Mouse (Mus musculus) retina, embryonic 14.5 days (tissue): ENCODE results near the gene Gm10974.
A peak's percentile ranks its signal among the peaks of the same experiment; 100 is the strongest.

Experiments used
- DNase-seq: peaks from one replicate; pipeline ENCODE4 v3.0.0-alpha.2; 2015; ENCODE audit warnings: low spot score

Gm10974 gene

DNA sequence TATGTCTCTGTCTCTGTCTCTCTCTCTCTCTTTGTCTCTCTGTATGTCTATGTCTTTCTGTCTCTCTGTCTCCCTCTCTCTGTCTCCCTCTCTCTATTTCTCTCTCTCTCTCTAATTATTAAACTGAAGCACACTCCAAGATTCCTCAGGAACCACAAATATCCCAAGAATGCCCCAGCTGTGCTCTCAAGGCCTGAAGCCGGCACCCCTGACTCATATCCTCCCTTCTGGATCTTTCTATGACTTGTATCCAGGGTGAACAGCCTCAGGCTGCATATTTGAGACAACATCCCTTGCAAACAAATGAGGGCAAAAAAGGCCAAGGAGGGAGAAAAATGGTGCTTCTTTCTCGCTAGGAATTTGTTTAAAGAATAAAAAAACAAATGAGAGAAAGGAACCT, at the start of gene Gm10974:
Gene Gm10974 (plus strand): TSS at position 2 of the 400 bp plus-strand sequence.
- DNase-seq = no peak

DNA sequence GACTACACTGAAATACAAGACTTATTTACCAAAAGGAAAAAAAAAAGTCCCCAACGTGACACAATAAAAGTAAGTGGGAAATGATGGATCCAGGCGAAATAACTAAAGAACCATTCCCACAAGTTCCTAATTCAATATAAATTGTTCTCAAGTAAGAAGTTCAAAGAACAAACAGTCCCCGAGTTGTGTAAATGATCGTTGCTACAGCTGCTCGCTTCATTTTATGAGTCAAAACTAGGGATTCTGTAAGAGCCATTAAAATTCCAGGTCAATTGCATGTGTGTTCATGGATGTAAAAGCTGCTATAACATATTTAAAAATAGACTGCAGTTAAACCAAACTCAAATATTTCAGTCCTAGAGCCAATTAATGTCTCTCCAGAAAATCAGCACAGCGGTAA, 47.6 kb upstream of the Gm10974 start:
- DNase-seq = no peak

DNA sequence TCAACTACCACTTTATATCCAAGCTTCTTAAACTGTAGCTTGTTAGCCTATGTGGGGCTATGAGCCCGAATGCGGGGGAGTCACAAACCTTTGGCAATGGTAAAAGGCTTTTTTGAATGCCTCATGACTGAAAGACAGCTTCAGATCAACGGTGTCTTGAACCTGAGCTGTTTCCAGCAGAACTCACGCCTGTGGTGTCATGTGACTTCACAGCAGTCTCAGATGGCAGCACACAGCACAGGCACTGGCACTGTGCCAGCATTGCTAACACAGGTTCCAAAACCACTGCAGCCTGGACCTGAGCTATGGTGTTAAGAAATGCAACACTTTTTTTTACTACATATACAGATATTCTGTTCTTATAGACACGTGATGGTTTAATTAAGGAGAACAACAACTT, 44.7 kb upstream of the Gm10974 start:
- DNase-seq = no peak

DNA sequence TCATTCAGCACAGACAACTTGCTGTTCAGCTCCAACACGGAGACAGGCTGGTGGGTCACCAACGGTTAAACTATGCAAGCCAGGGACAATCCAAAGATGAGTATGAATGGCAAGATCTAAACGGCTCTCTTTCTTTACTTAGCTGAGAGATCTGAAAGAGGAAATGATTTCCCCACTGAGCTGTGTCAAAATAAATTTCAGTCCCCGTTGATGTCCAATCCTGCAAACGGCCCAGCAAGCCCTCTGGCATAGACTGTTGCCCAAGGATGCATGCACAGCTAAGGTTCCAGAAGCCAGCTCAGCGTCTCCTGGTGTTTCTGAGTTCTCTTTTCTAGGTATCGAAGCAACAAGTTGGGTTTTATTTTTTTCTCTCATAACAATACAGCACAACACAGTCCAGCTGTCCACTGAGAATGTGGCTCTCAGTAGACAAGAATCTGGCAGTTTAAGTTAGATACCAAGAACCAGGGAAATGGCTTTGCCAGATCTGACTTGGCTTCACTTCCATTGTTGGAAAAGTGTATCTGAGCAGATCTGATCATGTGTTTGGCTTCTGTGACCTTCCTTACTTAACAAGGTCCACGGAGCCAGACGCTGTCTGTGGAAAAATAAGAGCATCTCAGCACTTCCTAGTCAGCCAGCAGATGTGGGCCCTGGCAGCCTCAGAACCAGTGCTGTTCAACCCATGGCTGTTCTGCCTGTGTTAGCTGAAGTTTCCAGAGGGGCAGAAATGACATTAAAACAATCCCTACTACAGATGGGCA, 42.3 kb upstream of the Gm10974 start:
- DNase-seq = no peak

DNA sequence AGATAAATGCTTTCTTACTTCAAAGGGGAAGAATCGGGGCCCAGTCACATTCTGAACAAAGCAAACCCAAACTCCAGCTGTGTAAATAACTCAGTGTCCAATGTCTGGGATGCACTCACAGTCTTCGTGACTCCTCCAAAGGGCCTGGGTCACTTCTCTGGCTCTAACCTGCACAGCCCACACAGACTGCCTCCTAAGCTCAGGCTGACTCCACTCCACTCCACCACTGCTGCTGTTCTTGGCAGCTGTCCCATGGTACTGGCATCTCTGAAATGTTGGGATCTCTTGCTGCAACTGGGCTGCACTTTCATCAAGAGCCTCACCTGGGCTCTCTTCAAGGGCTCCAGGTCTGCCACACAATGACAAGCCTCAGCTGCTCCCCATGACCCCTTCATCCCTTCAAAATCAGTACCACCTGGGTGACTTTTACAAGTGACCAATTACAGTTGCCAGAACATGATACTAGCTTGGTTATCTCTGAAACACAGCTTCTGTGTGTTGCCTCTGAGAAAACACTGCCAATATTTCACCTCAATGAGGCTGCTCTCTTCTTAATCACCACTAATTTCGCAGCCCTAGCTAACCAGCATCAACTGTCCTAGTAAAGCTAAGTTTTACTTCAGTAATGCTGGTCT, 40.2 kb upstream of the Gm10974 start:
- DNase-seq = no peak

DNA sequence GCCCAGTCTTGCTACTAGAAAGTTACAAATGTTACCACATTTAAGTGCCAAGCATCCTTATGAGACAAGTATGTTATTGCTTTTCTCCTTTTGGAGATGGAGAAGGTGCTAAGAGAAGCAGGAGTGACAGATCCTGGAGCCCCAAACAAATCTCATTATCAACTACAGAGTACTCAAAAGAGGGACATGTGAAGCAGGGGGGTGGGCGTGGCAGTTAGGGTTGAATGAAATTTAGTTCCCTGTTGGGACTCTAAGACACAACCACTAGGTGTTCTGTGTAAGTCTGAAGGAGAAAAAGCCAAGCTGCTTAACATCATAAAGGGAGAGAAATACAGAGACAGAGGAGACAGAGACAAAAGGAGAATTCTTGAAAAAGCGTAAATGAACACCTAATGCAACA, 38.2 kb upstream of the Gm10974 start:
- DNase-seq = no peak

DNA sequence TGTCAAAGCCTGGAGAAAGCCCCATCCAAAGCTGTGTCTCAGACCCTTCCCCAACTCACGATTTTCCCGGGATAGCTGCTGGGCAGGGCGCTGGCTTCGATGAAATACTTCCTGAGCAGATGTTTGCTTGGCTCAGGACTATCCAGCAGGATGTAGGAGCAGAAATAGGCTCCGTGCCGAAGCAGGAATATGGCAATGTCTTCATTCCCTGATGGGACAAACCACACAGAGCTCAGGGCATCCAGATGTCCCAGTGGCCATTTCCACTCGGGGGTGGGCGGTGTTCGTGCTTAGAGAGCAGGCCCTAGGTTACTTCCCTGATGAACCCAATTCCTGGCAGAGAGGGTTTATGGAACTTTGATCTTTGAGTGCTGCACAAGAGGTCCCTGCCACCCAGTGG, 35.1 kb upstream of the Gm10974 start:
- no peak for DNase-seq

DNA sequence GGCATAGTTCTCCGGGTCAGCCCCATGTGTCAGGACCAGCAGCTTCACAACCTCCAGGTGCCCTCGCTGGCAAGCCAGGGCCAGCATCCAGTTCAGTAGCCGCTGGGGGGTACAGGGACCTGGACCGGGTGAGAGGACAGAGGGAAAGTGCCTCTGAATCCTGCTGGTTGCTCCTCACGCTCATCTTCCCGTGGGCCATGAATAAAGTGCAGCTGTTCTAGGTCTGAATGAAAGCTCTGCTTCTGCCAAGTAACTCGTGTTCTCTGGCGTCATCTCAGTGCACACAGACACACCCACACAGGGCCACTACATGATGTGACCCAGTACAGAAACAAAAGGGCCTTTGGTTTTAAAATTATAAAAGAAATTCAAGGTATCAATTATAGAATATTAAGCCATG, 33.4 kb upstream of the Gm10974 start:
- DNase-seq = no peak

DNA sequence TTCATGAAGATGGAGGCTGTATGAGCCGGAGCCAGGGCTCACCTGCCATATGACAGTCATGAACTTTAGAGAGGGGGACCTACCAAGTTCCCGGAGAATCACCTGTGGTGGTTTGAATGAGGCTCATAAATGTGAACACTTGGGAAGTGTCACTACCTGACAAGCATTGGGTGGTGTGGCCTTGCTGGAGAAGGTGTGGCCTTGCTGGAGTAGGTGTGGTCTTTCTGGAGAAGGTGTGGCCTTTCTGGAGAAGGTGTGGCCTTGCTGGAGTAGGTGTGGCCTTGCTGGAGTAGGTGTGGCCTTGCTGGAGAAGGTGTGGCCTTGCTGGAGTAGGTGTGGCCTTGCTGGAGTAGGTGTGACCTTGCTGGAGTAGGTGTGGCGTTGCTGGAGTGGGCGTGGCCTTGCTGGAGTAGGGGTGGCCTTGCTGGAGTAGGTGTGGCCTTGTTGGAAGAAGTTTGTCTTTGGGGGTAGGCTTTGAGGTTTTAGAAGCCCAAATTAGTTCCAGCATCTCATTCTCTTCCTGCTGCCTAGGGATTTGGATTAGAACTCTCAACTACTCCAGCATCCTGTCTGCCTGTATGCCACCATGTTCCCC, 31.7 kb upstream of the Gm10974 start:
- DNase-seq = no peak

DNA sequence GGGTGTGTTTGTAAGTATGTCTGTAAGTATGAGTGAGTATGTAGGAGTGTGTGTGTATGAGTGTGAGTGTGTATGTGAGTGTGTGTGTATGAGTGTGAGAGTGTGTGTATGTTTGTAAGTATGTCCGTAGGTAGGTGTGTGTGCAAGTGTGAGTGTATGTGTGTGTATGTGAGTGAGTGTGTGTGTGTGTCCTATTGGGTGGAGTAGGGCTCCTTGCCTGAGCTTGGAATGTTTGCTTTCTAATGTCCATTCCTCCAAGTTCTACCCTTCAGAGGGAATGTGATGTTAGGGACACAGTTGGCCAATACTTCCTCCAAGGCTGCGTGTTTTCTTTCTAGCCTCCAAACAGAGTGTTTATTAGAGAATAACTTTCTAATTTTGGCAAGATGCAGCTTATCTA, 28.8 kb upstream of the Gm10974 start:
- DNase-seq = no peak

DNA sequence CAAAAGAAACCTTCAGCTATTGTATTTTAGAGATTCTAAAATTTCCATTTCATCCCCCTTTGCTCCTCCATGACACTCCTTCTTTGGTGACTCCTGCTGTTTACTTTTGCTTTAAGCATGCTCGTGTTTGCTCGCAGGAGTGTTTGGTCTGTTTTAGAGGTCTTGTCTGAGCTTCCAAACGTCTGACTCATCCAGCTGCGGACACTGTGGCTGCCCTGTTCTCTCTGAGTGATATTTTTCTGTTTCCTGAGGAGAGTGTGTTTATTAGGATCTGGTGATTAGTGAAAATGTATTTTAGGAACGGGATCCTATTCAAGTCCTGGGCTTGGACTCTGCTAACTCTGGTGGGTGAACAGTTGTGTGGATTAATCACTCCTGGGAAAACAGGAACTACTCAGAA, 26.1 kb upstream of the Gm10974 start:
- no peak for DNase-seq

DNA sequence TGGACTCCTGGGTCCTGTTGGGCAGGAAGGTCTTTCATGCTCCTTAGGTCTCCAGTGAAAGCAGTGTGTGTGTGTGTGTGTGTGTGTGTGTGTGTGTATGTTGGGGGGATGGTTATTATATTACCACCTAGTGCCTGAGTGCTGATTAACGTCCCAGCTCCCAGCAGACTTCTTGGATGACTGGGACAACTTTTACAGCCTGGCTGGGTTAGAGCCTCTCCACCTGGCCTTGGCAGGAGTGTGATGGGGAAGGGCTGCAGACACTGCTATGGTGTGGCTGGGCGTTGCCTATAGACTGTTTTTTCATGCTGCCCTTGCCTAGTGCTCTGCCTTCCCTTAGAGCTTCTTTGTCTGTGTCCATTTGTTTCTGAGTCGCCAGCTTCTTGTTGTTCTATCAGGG, 25.7 kb upstream of the Gm10974 start:
- no peak for DNase-seq

DNA sequence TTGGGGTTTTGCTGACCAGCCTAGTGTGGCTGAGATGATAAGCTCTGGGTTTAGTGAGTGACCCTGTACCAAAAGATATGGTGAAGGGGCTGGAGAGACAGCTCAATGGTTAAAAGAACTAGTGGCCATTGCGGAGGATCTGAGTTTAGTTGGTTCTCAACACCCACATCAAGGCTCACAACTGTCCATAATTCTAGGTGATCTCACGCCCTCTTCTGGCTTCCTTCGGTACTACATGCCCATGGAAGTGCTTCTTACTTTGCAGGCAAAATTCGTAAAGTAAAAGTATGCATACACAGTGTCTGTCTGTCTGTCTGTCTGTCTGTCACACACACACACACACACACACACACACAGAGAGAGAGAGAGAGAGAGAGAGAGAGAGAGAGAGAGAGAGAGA, 23.4 kb upstream of the Gm10974 start:
- peak; percentile 65 for DNase-seq

DNA sequence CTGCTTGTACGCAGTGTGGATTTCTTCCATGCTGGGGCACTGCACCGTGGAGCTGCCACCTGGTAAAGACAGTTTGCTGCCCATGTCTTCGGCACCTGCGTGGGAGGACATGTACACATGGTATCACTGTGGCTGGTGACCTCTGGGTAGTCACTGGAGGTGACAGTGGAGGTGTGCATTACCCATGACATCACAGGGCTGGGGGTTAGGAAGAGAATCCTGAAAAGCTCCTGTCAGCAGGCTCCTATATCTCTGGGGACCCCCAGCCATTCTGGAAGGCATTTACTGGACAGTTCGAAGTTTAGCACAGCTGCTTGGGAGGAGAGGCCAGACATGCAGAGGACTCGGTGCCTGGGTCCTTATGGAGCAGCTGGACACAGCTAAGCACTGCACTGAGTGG, 22.9 kb upstream of the Gm10974 start:
- no peak for DNase-seq

DNA sequence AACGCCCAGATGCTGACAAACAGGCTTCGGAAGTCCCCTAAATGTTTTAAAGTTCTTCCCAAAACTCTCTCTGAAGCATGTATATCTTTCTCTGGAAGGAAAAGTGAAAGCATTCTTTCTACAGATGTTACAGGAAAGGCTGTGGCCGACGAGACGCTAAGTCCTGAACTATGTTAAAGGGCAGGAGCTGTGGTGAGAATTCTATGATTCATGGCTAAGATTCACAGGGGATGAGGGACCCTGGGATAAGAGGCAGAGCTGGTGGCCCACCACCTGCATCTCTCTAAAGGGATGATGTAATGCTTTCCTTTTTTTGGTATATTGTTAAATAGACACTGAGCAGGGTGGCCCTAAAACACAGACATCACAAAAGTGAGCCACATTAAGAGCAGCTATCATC, 22.4 kb upstream of the Gm10974 start:
- DNase-seq = no peak

DNA sequence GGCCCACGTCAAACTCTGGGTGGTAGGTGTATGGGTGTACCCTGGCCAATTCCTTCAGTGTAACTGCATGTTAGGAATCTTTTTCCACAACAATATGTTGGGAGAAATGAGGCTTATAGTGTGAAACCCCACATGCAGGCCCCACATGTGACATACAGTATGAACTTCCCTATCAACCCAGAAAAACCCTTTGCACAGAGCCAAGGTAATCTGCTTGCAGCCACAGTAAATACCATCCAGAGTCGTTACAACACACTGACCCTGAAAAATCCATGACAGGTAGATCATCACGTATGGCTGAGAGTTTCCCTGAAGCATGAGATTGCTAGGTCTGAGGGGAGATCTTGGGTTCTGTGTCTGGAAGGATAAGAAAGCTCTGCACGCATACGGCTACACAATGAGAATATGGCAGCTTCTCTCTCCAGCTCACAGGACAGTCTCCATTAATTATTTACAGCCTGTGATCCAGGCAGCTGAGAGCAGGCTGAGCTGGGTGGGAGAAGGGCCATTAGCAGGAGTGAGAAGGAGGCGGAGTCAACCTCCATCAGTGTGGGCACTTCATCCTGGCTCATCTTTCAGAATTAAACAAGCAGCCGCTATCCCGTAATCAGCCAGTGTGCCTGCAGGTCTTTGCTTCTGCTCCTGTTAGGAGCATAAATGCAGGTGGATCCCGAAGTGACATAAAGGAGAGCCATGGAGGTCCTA, 18.6 kb upstream of the Gm10974 start:
- DNase-seq = peak; percentile 72

DNA sequence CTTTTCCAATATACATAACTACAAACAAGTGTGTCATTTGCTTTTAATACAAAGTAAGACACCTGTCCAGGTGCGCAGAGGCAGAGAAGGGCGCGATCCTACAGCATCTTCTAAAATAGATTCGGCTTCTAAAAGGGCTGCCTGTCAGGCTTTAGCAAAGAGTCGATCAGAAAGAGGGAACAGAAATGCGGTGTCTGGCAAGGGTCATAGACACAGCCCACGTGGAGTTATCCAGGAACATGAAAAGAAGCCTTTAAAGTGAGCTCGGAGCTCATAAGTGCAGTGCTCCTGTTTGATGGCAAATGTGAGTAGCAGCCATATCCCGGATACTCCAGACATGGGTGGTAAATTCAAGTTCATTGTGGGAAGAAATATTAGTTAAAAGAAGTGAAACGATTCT, 17.1 kb upstream of the Gm10974 start:
- no peak for DNase-seq

DNA sequence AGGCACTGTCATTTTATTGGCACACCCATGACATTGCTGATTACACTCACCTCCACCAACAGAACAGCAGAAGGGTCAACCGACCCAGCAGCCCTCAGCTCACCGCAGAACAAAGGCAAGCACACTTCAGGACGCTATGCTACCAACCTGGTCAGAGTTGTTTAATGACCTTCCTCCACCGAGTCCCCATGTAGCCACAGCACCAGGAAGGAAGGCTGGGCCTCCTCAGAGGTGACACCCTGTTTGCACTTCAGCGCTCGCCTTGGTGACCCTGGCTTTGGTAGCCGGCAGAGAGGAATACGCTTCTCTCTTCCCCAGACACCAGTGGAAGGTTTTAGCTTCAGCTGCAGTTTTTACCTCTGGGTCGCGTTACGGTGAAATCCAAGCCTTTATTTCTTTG, 16.0 kb upstream of the Gm10974 start:
- no peak for DNase-seq

DNA sequence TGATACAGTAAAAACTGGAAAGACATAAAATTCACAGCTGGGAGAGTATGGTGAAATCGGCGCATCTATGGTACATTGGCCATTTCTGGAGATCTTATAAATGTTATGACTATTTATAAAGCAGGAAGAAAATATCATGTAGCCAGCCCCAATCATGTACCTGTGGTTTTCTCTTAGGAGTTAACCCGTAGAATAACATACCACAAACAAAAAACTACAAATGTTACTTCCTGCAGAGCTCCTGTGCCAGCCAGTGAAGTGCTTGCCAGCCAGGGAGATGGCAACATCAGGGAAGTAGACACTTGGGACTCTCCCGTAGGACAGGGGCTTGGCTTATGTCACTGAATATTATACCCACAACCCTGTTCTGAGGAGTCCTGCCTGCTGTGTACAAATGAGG, 14.6 kb upstream of the Gm10974 start:
- no peak for DNase-seq

DNA sequence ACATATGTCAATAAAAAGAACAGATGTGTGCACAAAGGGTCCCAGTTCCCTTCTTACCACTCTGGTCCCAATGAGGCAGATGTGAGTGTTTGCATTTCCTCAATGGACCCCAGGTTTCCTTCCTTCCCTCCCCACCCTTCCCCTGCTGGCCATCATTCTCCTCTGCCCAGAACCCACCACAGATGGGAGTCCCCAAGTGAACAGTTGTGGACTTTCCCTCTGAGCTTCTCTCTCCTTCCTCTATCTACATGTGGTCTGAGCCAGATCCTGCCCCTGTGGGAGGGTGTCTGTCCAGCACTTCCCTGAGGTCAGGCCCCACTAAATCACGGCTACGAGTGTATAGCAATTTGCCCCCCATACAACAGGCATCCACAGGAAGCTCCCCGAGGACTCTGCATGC, 10.8 kb upstream of the Gm10974 start:
- DNase-seq = no peak

DNA sequence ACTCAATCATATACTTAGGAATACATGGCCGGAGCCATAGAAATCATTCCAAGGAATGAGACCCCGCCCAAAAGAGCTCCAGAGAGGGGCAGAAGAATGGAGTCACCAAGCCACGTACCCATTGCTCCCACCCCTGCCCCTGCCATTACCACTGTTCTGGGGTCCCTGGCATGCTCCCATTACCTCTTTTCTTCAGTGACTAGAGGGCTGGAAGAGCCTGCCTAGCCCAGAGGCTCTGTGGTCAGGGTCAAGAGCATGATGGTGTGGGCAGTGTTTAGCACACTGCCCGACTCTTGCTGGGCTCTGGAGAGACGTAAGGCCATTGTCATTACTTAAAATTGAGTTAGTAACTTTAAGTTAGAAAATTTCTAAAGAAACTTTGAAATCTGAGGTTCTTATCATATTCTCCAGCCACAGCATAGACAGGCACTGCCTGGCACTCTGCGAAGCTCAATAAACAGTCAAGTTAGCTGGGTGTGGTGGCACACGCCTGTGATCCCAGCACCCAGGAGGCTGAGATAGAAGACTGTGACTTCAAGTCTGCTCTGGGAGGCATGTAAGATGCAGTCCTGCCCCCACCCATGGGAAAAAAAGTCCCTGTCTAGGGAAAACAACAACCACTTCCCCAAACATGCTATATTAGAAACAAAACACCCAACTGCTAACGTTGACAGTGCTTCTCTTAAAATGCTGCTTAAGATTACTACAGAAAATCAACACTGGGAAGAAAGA, 9.7 kb upstream of the Gm10974 start:
- no peak for DNase-seq

DNA sequence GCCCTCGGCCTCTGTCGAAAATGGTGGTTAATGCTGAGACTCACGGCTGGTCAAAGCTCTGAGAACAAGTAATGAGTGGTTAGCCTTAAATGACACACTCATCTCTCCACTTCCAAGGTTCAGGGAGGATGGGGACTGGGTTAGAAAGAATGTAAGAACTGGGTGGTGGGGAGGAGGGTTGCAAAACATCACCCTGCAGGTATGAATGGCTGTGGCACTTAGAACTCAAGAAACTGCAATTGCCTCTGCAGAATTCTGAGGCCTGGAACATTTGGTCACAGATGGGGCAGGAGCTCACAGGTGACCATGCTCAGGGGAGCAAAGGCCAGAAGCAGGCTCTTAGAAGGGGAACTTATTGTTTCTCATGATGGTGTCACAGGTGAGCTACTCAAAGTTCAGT, 7.2 kb upstream of the Gm10974 start:
- DNase-seq = no peak
